Mouse (Mus musculus): ENCODE data around the gene Caln1. TPM values are rescaled to one million over a fixed set of nuclear protein-coding genes. Genes with fewer than 3 reads are reported as not detected.

Gene Caln1
- polyA plus RNA-seq, 1 experiment from 2014 or later: 0.31 TPM

- Histone ChIP-seq H3K4me1 (ENCODE audit: control insufficient read depth in 2 of 2, insufficient read depth in 2 of 2, low read length in 2 of 2) (no peaks in the 10 kb centered on the region), H3K27me3 (ENCODE audit: control insufficient read depth, insufficient read depth, low read length) (no peaks in the 10 kb centered on the region), H3K4me3 (ENCODE audit: control insufficient read depth in 1 of 2, insufficient read depth in 1 of 2, low read depth in 1 of 2, low read length in 2 of 2) (no peak overlapping the region), H3K27ac (replicated peaks in 1 of 2; ENCODE audit: control insufficient read depth in 1 of 2, insufficient read depth in 1 of 2, low read depth in 2 of 2, low read length in 2 of 2) (no peak overlapping the region), H3K9me3 (ENCODE audit: control insufficient read depth, low read length) (peaks cover 5% of the 10 kb centered on the region; the same call in 1 of the 2 replicates), H3K4me2 (ENCODE audit: low read length) (no peak overlapping the region), H3K36me3 (ENCODE audit: control insufficient read depth, insufficient read depth, low read length) (no peaks in the 10 kb centered on the region), H3K9ac (ENCODE audit: low read length) (no peak overlapping the region)
- 71% methylated on average over 2 of the region's 2 CpGs for WGBS
- ATAC-seq (ENCODE audit: insufficient number of reproducible peaks, insufficient read depth, low FRiP score, low read depth): no peak
Measured at GRCm38 (mm10) chr5:130825797-130826196, 456.5 kb downstream of the Caln1 start.

- Histone ChIP-seq H3K36me3 (ENCODE audit: control insufficient read depth, insufficient read depth, low read length) (no peaks in the 10 kb centered on the region), H3K9ac (ENCODE audit: low read length) (no peak overlapping the region), H3K27me3 (ENCODE audit: control insufficient read depth, insufficient read depth, low read length) (no peaks in the 10 kb centered on the region), H3K4me3 (ENCODE audit: control insufficient read depth in 1 of 2, insufficient read depth in 1 of 2, low read depth in 1 of 2, low read length in 2 of 2) (no peak overlapping the region), H3K9me3 (ENCODE audit: control insufficient read depth, low read length) (no peaks in the 10 kb centered on the region), H3K27ac (replicated peaks in 1 of 2; ENCODE audit: control insufficient read depth in 1 of 2, insufficient read depth in 1 of 2, low read depth in 2 of 2, low read length in 2 of 2) (no peak overlapping the region), H3K4me1 (ENCODE audit: control insufficient read depth in 2 of 2, insufficient read depth in 2 of 2, low read length in 2 of 2) (peaks cover 0 to 7% of the 10 kb centered on the region in 2 experiments; a peak in 2 of 4 replicates), H3K4me2 (ENCODE audit: low read length) (no peak overlapping the region)
- 83% methylated on average over 6 of the region's 6 CpGs for WGBS
- ATAC-seq (ENCODE audit: insufficient number of reproducible peaks, insufficient read depth, low FRiP score, low read depth): no peak
Measured at GRCm38 (mm10) chr5:130848562-130848961, 479.3 kb downstream of the Caln1 start.

GRCm38 (mm10) chr5:130849610-130850009 is 480.4 kb downstream of the Caln1 start:
- Histone ChIP-seq H3K4me1 (ENCODE audit: control insufficient read depth in 2 of 2, insufficient read depth in 2 of 2, low read length in 2 of 2) (peaks cover 0 to 7% of the 10 kb centered on the region in 2 experiments; a peak in 2 of 4 replicates), H3K9me3 (ENCODE audit: control insufficient read depth, low read length) (no peaks in the 10 kb centered on the region), H3K4me2 (ENCODE audit: low read length) (no peak overlapping the region), H3K36me3 (ENCODE audit: control insufficient read depth, insufficient read depth, low read length) (no peaks in the 10 kb centered on the region), H3K4me3 (ENCODE audit: control insufficient read depth in 1 of 2, insufficient read depth in 1 of 2, low read depth in 1 of 2, low read length in 2 of 2) (no peak overlapping the region), H3K27me3 (ENCODE audit: control insufficient read depth, insufficient read depth, low read length) (no peaks in the 10 kb centered on the region), H3K27ac (replicated peaks in 1 of 2; ENCODE audit: control insufficient read depth in 1 of 2, insufficient read depth in 1 of 2, low read depth in 2 of 2, low read length in 2 of 2) (no peak overlapping the region), H3K9ac (ENCODE audit: low read length) (no peak overlapping the region)
- WGBS: 56% methylated on average over 4 of the region's 4 CpGs
- ATAC-seq (ENCODE audit: insufficient number of reproducible peaks, insufficient read depth, low FRiP score, low read depth): no peak

- H3K4me1 ChIP-seq (ENCODE audit: control insufficient read depth in 2 of 2, insufficient read depth in 2 of 2, low read length in 2 of 2): peaks cover 0 to 7% of the 10 kb centered on the region in 2 experiments; a peak in 2 of 4 replicates
- no peak overlapping the region for H3K27ac ChIP-seq (replicated peaks in 1 of 2; ENCODE audit: control insufficient read depth in 1 of 2, insufficient read depth in 1 of 2, low read depth in 2 of 2, low read length in 2 of 2)
- WGBS: 5% methylated on average over 9 of the region's 11 CpGs
- peak overlapping the region; percentile 60 for H3K4me2 ChIP-seq (ENCODE audit: low read length)
- no peaks in the 10 kb centered on the region for H3K36me3 ChIP-seq (ENCODE audit: control insufficient read depth, insufficient read depth, low read length)
- H3K4me3 ChIP-seq (ENCODE audit: control insufficient read depth in 1 of 2, insufficient read depth in 1 of 2, low read depth in 1 of 2, low read length in 2 of 2): peak overlapping the region; percentile 24 to 37; a peak in 3 of 4 replicates
- no peaks in the 10 kb centered on the region for H3K9me3 ChIP-seq (ENCODE audit: control insufficient read depth, low read length)
- no peaks in the 10 kb centered on the region for H3K27me3 ChIP-seq (ENCODE audit: control insufficient read depth, insufficient read depth, low read length)
- ATAC-seq (ENCODE audit: insufficient number of reproducible peaks, insufficient read depth, low FRiP score, low read depth): no peak
- H3K9ac ChIP-seq (ENCODE audit: low read length): peak overlapping the region; percentile 64; the same call in 1 of the 2 replicates
Measured at GRCm38 (mm10) chr5:130852182-130852581, 482.9 kb downstream of the Caln1 start.

GRCm38 (mm10) chr5:130853371-130853770 is 484.1 kb downstream of the Caln1 start:
- Histone ChIP-seq H3K4me2 (ENCODE audit: low read length) (no peak overlapping the region), H3K27ac (replicated peaks in 1 of 2; ENCODE audit: control insufficient read depth in 1 of 2, insufficient read depth in 1 of 2, low read depth in 2 of 2, low read length in 2 of 2) (no peak overlapping the region), H3K9ac (ENCODE audit: low read length) (no peak overlapping the region), H3K36me3 (ENCODE audit: control insufficient read depth, insufficient read depth, low read length) (no peaks in the 10 kb centered on the region), H3K4me3 (ENCODE audit: control insufficient read depth in 1 of 2, insufficient read depth in 1 of 2, low read depth in 1 of 2, low read length in 2 of 2) (no peak overlapping the region), H3K27me3 (ENCODE audit: control insufficient read depth, insufficient read depth, low read length) (no peaks in the 10 kb centered on the region), H3K9me3 (ENCODE audit: control insufficient read depth, low read length) (no peaks in the 10 kb centered on the region), H3K4me1 (ENCODE audit: control insufficient read depth in 2 of 2, insufficient read depth in 2 of 2, low read length in 2 of 2) (peaks cover 0 to 7% of the 10 kb centered on the region in 2 experiments; a peak in 2 of 4 replicates)
- under 1% methylated on average over 10 of the region's 10 CpGs for WGBS
- ATAC-seq (ENCODE audit: insufficient number of reproducible peaks, insufficient read depth, low FRiP score, low read depth): no peak

- Histone ChIP-seq H3K36me3 (ENCODE audit: control insufficient read depth, insufficient read depth, low read length) (no peaks in the 10 kb centered on the region), H3K27me3 (ENCODE audit: control insufficient read depth, insufficient read depth, low read length) (no peaks in the 10 kb centered on the region), H3K9ac (ENCODE audit: low read length) (no peak overlapping the region), H3K27ac (replicated peaks in 1 of 2; ENCODE audit: control insufficient read depth in 1 of 2, insufficient read depth in 1 of 2, low read depth in 2 of 2, low read length in 2 of 2) (no peak overlapping the region), H3K4me1 (ENCODE audit: control insufficient read depth in 2 of 2, insufficient read depth in 2 of 2, low read length in 2 of 2) (peaks cover 0 to 7% of the 10 kb centered on the region in 2 experiments; a peak in 2 of 4 replicates), H3K9me3 (ENCODE audit: control insufficient read depth, low read length) (no peaks in the 10 kb centered on the region), H3K4me2 (ENCODE audit: low read length) (no peak overlapping the region), H3K4me3 (ENCODE audit: control insufficient read depth in 1 of 2, insufficient read depth in 1 of 2, low read depth in 1 of 2, low read length in 2 of 2) (no peak overlapping the region)
- no peak for ATAC-seq (ENCODE audit: insufficient number of reproducible peaks, insufficient read depth, low FRiP score, low read depth)
- 76% methylated on average over 7 of the region's 7 CpGs for WGBS
Measured at GRCm38 (mm10) chr5:130854430-130854829, 485.2 kb downstream of the Caln1 start.

GRCm38 (mm10) chr5:130858148-130858547 is 488.9 kb downstream of the Caln1 start:
- Histone ChIP-seq H3K4me1 (ENCODE audit: control insufficient read depth in 2 of 2, insufficient read depth in 2 of 2, low read length in 2 of 2) (no peaks in the 10 kb centered on the region), H3K9me3 (ENCODE audit: control insufficient read depth, low read length) (no peaks in the 10 kb centered on the region), H3K27me3 (ENCODE audit: control insufficient read depth, insufficient read depth, low read length) (no peaks in the 10 kb centered on the region), H3K9ac (ENCODE audit: low read length) (no peak overlapping the region), H3K27ac (replicated peaks in 1 of 2; ENCODE audit: control insufficient read depth in 1 of 2, insufficient read depth in 1 of 2, low read depth in 2 of 2, low read length in 2 of 2) (no peak overlapping the region), H3K4me3 (ENCODE audit: control insufficient read depth in 1 of 2, insufficient read depth in 1 of 2, low read depth in 1 of 2, low read length in 2 of 2) (no peak overlapping the region), H3K36me3 (ENCODE audit: control insufficient read depth, insufficient read depth, low read length) (no peaks in the 10 kb centered on the region), H3K4me2 (ENCODE audit: low read length) (no peak overlapping the region)
- WGBS: 21% methylated on average over 8 of the region's 8 CpGs
- ATAC-seq (ENCODE audit: insufficient number of reproducible peaks, insufficient read depth, low FRiP score, low read depth): no peak

GRCm38 (mm10) chr5:130858706-130859105 is 489.5 kb downstream of the Caln1 start:
- Histone ChIP-seq H3K36me3 (ENCODE audit: control insufficient read depth, insufficient read depth, low read length) (no peaks in the 10 kb centered on the region), H3K9me3 (ENCODE audit: control insufficient read depth, low read length) (no peaks in the 10 kb centered on the region), H3K4me2 (ENCODE audit: low read length) (no peak overlapping the region), H3K27me3 (ENCODE audit: control insufficient read depth, insufficient read depth, low read length) (no peaks in the 10 kb centered on the region), H3K27ac (replicated peaks in 1 of 2; ENCODE audit: control insufficient read depth in 1 of 2, insufficient read depth in 1 of 2, low read depth in 2 of 2, low read length in 2 of 2) (no peak overlapping the region), H3K4me3 (ENCODE audit: control insufficient read depth in 1 of 2, insufficient read depth in 1 of 2, low read depth in 1 of 2, low read length in 2 of 2) (no peak overlapping the region), H3K4me1 (ENCODE audit: control insufficient read depth in 2 of 2, insufficient read depth in 2 of 2, low read length in 2 of 2) (no peaks in the 10 kb centered on the region), H3K9ac (ENCODE audit: low read length) (no peak overlapping the region)
- ATAC-seq (ENCODE audit: insufficient number of reproducible peaks, insufficient read depth, low FRiP score, low read depth): no peak
- 77% methylated on average over 3 of the region's 3 CpGs for WGBS

Data from heart, embryonic 14.5 days (tissue).